Mouse (Mus musculus) kidney, postnatal 0 days (tissue): Measurements from ENCODE around the gene Gmcl1. TPM values are rescaled to one million over a fixed set of nuclear protein-coding genes. Genes with fewer than 3 reads are reported as not detected.

Experiments
- ATAC-seq: fragments of 200-750 bp; cut with Nextera tagmentation; replicated peaks from 2 replicates; pipeline ENCODE4 v1.8.0; 2017; ENCODE audit warnings: low read depth, moderate number of reproducible peaks, moderate TSS enrichment, moderate library complexity; ENCODE audit not compliant: low FRiP score
- DNase-seq: peaks from one replicate; pipeline ENCODE4 v3.0.0-alpha.2; 2016; ENCODE audit warnings: low spot score
- H3K27ac ChIP-seq: fragments of 300-500 bp; sonication (generic); 2 replicates; pipeline ENCODE4 v1.5.1; 2014; ENCODE audit warnings: mild to moderate bottlenecking
- H3K27me3 ChIP-seq: fragments of 300-500 bp; sonication (generic); 2 replicates; pipeline ENCODE4 v1.6.1; 2014; ENCODE audit warnings: low read length, mixed read lengths; ENCODE audit not compliant: insufficient read depth
- H3K36me3 ChIP-seq: fragments of 300-500 bp; sonication (generic); 2 replicates; pipeline ENCODE4 v1.6.1; 2014; ENCODE audit warnings: low read length, mixed read lengths; ENCODE audit not compliant: insufficient read depth
- H3K4me1 ChIP-seq: fragments of 300-500 bp; sonication (generic); replicated peaks from 2 replicates; pipeline ENCODE4 v1.6.1; 2014; ENCODE audit warnings: antibody characterized with exemption, low read length, mixed read lengths; ENCODE audit not compliant: insufficient read depth
- H3K4me2 ChIP-seq: fragments of 300-500 bp; sonication (generic); 2 replicates; pipeline ENCODE4 v1.6.1; 2014; ENCODE audit warnings: mild to moderate bottlenecking, low read length, moderate library complexity, mixed read lengths
- H3K4me3 ChIP-seq: fragments of 300-500 bp; sonication (generic); replicated peaks from 2 replicates; pipeline ENCODE4 v1.5.1; 2014; ENCODE audit warnings: low read depth, low read length
- H3K9ac ChIP-seq: fragments of 300-500 bp; sonication (generic); 2 replicates; pipeline ENCODE4 v1.6.1; 2014; ENCODE audit warnings: low read depth, low read length
- H3K9me3 ChIP-seq: fragments of 300-500 bp; sonication (generic); replicated peaks from 2 replicates; pipeline ENCODE4 v1.6.1; 2016; ENCODE audit warnings: low read length, inconsistent platforms, mixed read lengths
- CTCF ChIP-seq: IDR thresholded peaks from 2 replicates; pipeline ENCODE4 v1.5.1; 2016; ENCODE audit warnings: antibody characterized with exemption, low read depth, mild to moderate bottlenecking, moderate library complexity
- WGBS: fragments of 180-500 bp; shearing (Covaris S2); extraction: QIAGEN DNeasy Blood & Tissue Kit; methylation state at CpG from one replicate; pipeline ENCODE4 v1.1.7; 2014; 5-methylcytosine and 5-hydroxymethylcytosine counted together
- polyA plus RNA-seq: library from polyadenylated mRNA; unstranded; fragments of >200 nt; fragmentation: Nextera tagmentation; extraction: Ambion mirVana; gene quantifications from 2 replicates; pipeline ENCODE4 v1.2.1, GENCODE M21; 2015

The Gmcl1 gene
- polyA plus RNA-seq, 1 experiment from 2014 or later = 28.4 TPM

- H3K9ac ChIP-seq = no peak overlapping the region
- ATAC-seq = no peak
- 80% methylated on average over 8 of the region's 8 CpGs for WGBS
- no peaks in the 10 kb centered on the region for H3K36me3 ChIP-seq
- no peaks in the 10 kb centered on the region for H3K4me1 ChIP-seq
- no peak overlapping the region for H3K4me2 ChIP-seq
- no peak for TF ChIP-seq CTCF
- H3K9me3 ChIP-seq = no peaks in the 10 kb centered on the region
- H3K4me3 ChIP-seq = no peak overlapping the region
- no peaks in the 10 kb centered on the region for H3K27me3 ChIP-seq
- no peak for DNase-seq
- H3K27ac ChIP-seq = no peak overlapping the region
Observed at GRCm38 (mm10) chr6:86776001-86776705, 43.0 kb upstream of the Gmcl1 start.

- no peak for TF ChIP-seq CTCF
- Histone ChIP-seq H3K4me1 (no peaks in the 10 kb centered on the region), H3K9me3 (no peaks in the 10 kb centered on the region), H3K36me3 (no peaks in the 10 kb centered on the region), H3K27me3 (no peaks in the 10 kb centered on the region), H3K27ac (no peak overlapping the region), H3K9ac (no peak overlapping the region), H3K4me3 (no peak overlapping the region), H3K4me2 (no peak overlapping the region)
- ATAC-seq (no peak), DNase-seq (no peak)
- WGBS = 74% methylated on average over 6 of the region's 6 CpGs
Observed at GRCm38 (mm10) chr6:86774937-86775336, 41.8 kb upstream of the Gmcl1 start.

GRCm38 (mm10) chr6:86773830-86774229 lies 40.6 kb upstream of the Gmcl1 start:
- DNase-seq (no peak), ATAC-seq (no peak)
- Histone ChIP-seq H3K27me3 (no peaks in the 10 kb centered on the region), H3K4me3 (no peak overlapping the region), H3K4me2 (no peak overlapping the region), H3K4me1 (no peaks in the 10 kb centered on the region), H3K36me3 (no peaks in the 10 kb centered on the region), H3K9ac (no peak overlapping the region), H3K9me3 (no peaks in the 10 kb centered on the region), H3K27ac (no peak overlapping the region)
- 89% methylated on average over 4 of the region's 4 CpGs for WGBS
- TF ChIP-seq CTCF = no peak

- no peak overlapping the region for H3K27ac ChIP-seq
- ATAC-seq (no peak), DNase-seq (no peak)
- H3K36me3 ChIP-seq = no peaks in the 10 kb centered on the region
- H3K4me2 ChIP-seq = no peak overlapping the region
- H3K9ac ChIP-seq = no peak overlapping the region
- no peaks in the 10 kb centered on the region for H3K27me3 ChIP-seq
- 75% methylated on average over 7 of the region's 7 CpGs for WGBS
- H3K4me1 ChIP-seq = no peaks in the 10 kb centered on the region
- no peak for TF ChIP-seq CTCF
- H3K4me3 ChIP-seq = no peak overlapping the region
- no peaks in the 10 kb centered on the region for H3K9me3 ChIP-seq
Observed at GRCm38 (mm10) chr6:86772631-86773030, 39.4 kb upstream of the Gmcl1 start.

GRCm38 (mm10) chr6:86768938-86769337 lies 35.8 kb upstream of the Gmcl1 start:
- Histone ChIP-seq H3K4me2 (no peak overlapping the region), H3K9me3 (no peaks in the 10 kb centered on the region), H3K9ac (no peak overlapping the region), H3K27me3 (no peaks in the 10 kb centered on the region), H3K4me3 (no peak overlapping the region), H3K27ac (no peak overlapping the region), H3K4me1 (no peaks in the 10 kb centered on the region), H3K36me3 (no peaks in the 10 kb centered on the region)
- no peak for TF ChIP-seq CTCF
- DNase-seq = peak; percentile 10
- WGBS = 68% methylated on average over 4 of the region's 4 CpGs
- ATAC-seq = no peak; the same call in 1 of the 2 replicates

- 78% methylated on average over 4 of the region's 4 CpGs for WGBS
- Histone ChIP-seq H3K36me3 (no peaks in the 10 kb centered on the region), H3K4me1 (no peaks in the 10 kb centered on the region), H3K4me2 (no peak overlapping the region), H3K27ac (no peak overlapping the region), H3K27me3 (no peaks in the 10 kb centered on the region), H3K9ac (no peak overlapping the region), H3K9me3 (no peaks in the 10 kb centered on the region), H3K4me3 (no peak overlapping the region)
- DNase-seq (no peak), ATAC-seq (no peak)
- no peak for TF ChIP-seq CTCF
Observed at GRCm38 (mm10) chr6:86768186-86768776, 35.1 kb upstream of the Gmcl1 start.
